Mouse (Mus musculus) testis, adult 2 months (tissue): Measurements from ENCODE around the gene Wif1.

Experiments used
- CTCF ChIP-seq: fragments of 200-500 bp; IDR thresholded peaks from 2 replicates; pipeline ENCODE4 v1.5.1; 2012; ENCODE audit warnings: low read depth, mild to moderate bottlenecking, inconsistent platforms, low read length, moderate library complexity; ENCODE audit not compliant: control insufficient read depth, insufficient read depth, insufficient replicate concordance
- POLR2A ChIP-seq: fragments of 200-500 bp; IDR thresholded peaks from 2 replicates; pipeline ENCODE4 v1.6.1; 2012; ENCODE audit warnings: low read depth, mild to moderate bottlenecking, inconsistent platforms, low read length, moderate library complexity; ENCODE audit not compliant: control insufficient read depth

DNA sequence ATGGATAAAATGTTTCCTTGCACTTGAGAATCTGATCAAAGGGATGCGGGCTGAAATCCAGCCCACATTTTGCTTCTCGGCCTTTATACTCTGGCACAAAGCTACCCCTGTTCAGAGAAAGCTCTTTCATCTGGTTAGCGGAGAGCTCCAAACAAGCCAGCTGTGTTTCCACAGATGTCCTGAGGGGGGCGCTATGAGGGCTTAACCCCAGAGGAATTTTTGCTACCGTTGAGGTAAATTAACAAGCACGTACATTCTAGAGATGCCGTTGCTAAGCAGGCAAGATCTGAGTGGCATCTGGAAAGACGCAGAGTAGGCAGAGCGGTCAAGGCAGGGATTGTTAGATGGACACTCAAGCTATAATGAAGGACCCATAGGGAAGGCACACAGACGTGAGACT is 13.7 kb downstream of the Wif1 start:
- peak; percentile 44; the same call in 1 of the 2 replicates for TF ChIP-seq CTCF
- no peak for TF ChIP-seq POLR2A
